In genomic region chr10:40256716-40257115, GRCm38 (mm10) we compare ENCODE assay signal across 8 mouse cellular contexts. TPM values are rescaled to one million over a fixed set of nuclear protein-coding genes. Genes with fewer than 3 reads are reported as not detected.
A peak's percentile ranks its signal among the peaks of the same experiment; 100 is the strongest.
DNase-seq lines count a peak whose midpoint lies in the region; ATAC-seq and TF ChIP-seq lines count a peak whose summit lies in the region.

No protein-coding gene starts in this region.

- peak overlapping the region; percentile 75 for H3K4me3 ChIP-seq in heart, adult 2 months
- H3K4me3 ChIP-seq in liver, embryonic 14.5 days (ENCODE audit: insufficient read depth in 1 of 2, low read depth in 2 of 2, low read length in 2 of 2) = peak overlapping the region; percentile 63 to 94
- peak overlapping the region; percentile 43; the same call in 1 of the 2 replicates for H3K4me3 ChIP-seq in testis, adult 2 months (ENCODE audit: control insufficient read depth, low read depth, low read length)

- WGBS in heart, adult 2 months = 3% methylated on average over 5 of the region's 5 CpGs
- 3% methylated on average over 5 of the region's 5 CpGs for WGBS in liver, embryonic 14.5 days (ENCODE audit: insufficient replicate concordance)

- no peaks in the 10 kb centered on the region for H3K9me3 ChIP-seq in liver, embryonic 14.5 days (ENCODE audit: control insufficient read depth, low read length)

- H3K79me2 ChIP-seq in heart, adult 2 months (replicated peaks; ENCODE audit: control insufficient read depth, insufficient read depth, low read length) = no peaks in the 10 kb centered on the region

- H3K27ac ChIP-seq in heart, adult 2 months = peak overlapping the region; percentile 91
- H3K27ac ChIP-seq in liver, embryonic 14.5 days = peak overlapping the region; percentile 91
- no peak overlapping the region; the same call in 1 of the 2 replicates for H3K27ac ChIP-seq in testis, adult 2 months (ENCODE audit: control insufficient read depth, insufficient read depth, low read depth, low read length)

- H3K36me3 ChIP-seq in heart, adult 2 months (ENCODE audit: control insufficient read depth, insufficient read depth, low read length) = no peaks in the 10 kb centered on the region
- no peaks in the 10 kb centered on the region; the same call in none of the 2 replicates for H3K36me3 ChIP-seq in liver, embryonic 14.5 days (replicated peaks; ENCODE audit: control insufficient read depth, insufficient read depth, low read depth)
- H3K36me3 ChIP-seq in testis, adult 2 months (ENCODE audit: control insufficient read depth, insufficient read depth, low read length) = no peaks in the 10 kb centered on the region

- TF ChIP-seq POLR2A in heart, adult 2 months (IDR thresholded peaks at IDR 0.05; ENCODE audit: insufficient read depth, low read depth, low read length) = no peak
- TF ChIP-seq POLR2A in testis, adult 2 months (IDR thresholded peaks at IDR 0.05; ENCODE audit: control insufficient read depth, low read depth, low read length) = no peak

- no peak for TF ChIP-seq CTCF in heart, adult 2 months (IDR thresholded peaks at IDR 0.05)
- no peak for TF ChIP-seq CTCF in liver, embryonic 14.5 days (IDR thresholded peaks at IDR 0.05; ENCODE audit: low read depth)
- no peak for TF ChIP-seq CTCF in testis, adult 2 months (IDR thresholded peaks at IDR 0.05; ENCODE audit: control insufficient read depth, insufficient read depth, insufficient replicate concordance, low read depth, low read length)

- TF ChIP-seq EP300 in heart, adult 2 months (IDR thresholded peaks at IDR 0.05; ENCODE audit: insufficient read depth, low read depth, low read length) = no peak
- no peak for TF ChIP-seq EP300 in liver, embryonic 14.5 days (IDR thresholded peaks at IDR 0.05; ENCODE audit: low read depth)

- intact Hi-C loops in heart, adult 2 months (cut with DNase I) = loop anchor here (1.0 to 10.0 kb wide), 2 partner anchors 9 to 618 kb away; partner anchors contain the start of gene Rpf2

- peak; percentile 44 for DNase-seq in 3134 (ENCODE audit: extremely low read depth, insufficient read length, low spot score)
- peak; percentile 71 to 88 for DNase-seq in adrenal gland, adult (ENCODE audit: inconsistent age in 2 of 2, low spot score in 1 of 2)
- DNase-seq in embryo, embryonic 9.5 days (ENCODE audit: extremely low spot score) = peak; percentile 73
- DNase-seq in heart, adult 2 months = peak; percentile 38 to 44
- peak; percentile 65 for DNase-seq in kidney, adult 18-20 months
- DNase-seq in liver, embryonic 14.5 days (ENCODE audit: low read depth in 3 of 3, low spot score in 3 of 3) = peak; percentile 62 to 69 (median 67)
- peak; percentile 61 for DNase-seq in neural tube, embryonic 10.5 days (ENCODE audit: extremely low spot score, low spot score)

- H3K9ac ChIP-seq in heart, adult 2 months (ENCODE audit: low read depth, low read length) = no peak overlapping the region
- peak overlapping the region; percentile 96 for H3K9ac ChIP-seq in liver, embryonic 14.5 days (replicated peaks)

- H3K4me1 ChIP-seq in heart, adult 2 months (ENCODE audit: control insufficient read depth, insufficient read depth, low read length) = peaks cover 4% of the 10 kb centered on the region
- H3K4me1 ChIP-seq in liver, embryonic 14.5 days (replicated peaks; ENCODE audit: control insufficient read depth in 2 of 2, insufficient read depth in 2 of 2, low read length in 1 of 2) = peaks cover 12 to 20% of the 10 kb centered on the region in 2 experiments
- peaks cover 3% of the 10 kb centered on the region for H3K4me1 ChIP-seq in testis, adult 2 months (ENCODE audit: control insufficient read depth, insufficient read depth, low read length)

- peak overlapping the region; percentile 99 for H3K4me2 ChIP-seq in liver, embryonic 14.5 days (ENCODE audit: low read depth)

- no peaks in the 10 kb centered on the region for H3K27me3 ChIP-seq in heart, adult 2 months (ENCODE audit: control insufficient read depth, insufficient read depth, low read length)
- no peaks in the 10 kb centered on the region for H3K27me3 ChIP-seq in liver, embryonic 14.5 days (ENCODE audit: control insufficient read depth, insufficient read depth, low read length)
- H3K27me3 ChIP-seq in testis, adult 2 months (ENCODE audit: control insufficient read depth, insufficient read depth, low read length) = no peaks in the 10 kb centered on the region

- ATAC-seq in liver, embryonic 14.5 days (ENCODE audit: insufficient read depth) = peak; percentile 21; the same call in 1 of the 2 replicates

RNA-seq across cellular contexts. Expression of gene Gtf3c6, which starts 1.2 kb away (rescaled TPM):
- total RNA-seq in heart, adult 2 months (2021) = 10 to 100 TPM; 21.0 to 23.9 TPM
- 10.5 and 17.4 TPM in 2 replicates for polyA plus RNA-seq in heart, adult 2 months (2012; rRNA removed)
- 7.7 and 15.1 TPM in 2 replicates for polyA plus RNA-seq in liver, embryonic 14.5 days (2012; rRNA removed)
- 31.6 and 34.1 TPM in 2 replicates for polyA plus RNA-seq in liver, embryonic 14.5 days (2014; fragmentation: Nextera tagmentation; extraction: Ambion mirVana)
- polyA plus RNA-seq in testis, adult 2 months (2012; rRNA removed) = 3.4 and 5.1 TPM in 2 replicates

RNA-seq across cellular contexts. Expression of gene Rpf2, which starts 9.9 kb away (rescaled TPM):
- 10 to 100 TPM in 1 of 2 experiments, 1 to 10 TPM in 1; 9.4 to 12.4 TPM for total RNA-seq in heart, adult 2 months (2021)
- 2.5 and 5.4 TPM in 2 replicates for polyA plus RNA-seq in heart, adult 2 months (2012; rRNA removed)
- 7.3 and 16.8 TPM in 2 replicates for polyA plus RNA-seq in liver, embryonic 14.5 days (2012; rRNA removed)
- 38.9 and 39.2 TPM in 2 replicates for polyA plus RNA-seq in liver, embryonic 14.5 days (2014; fragmentation: Nextera tagmentation; extraction: Ambion mirVana)
- polyA plus RNA-seq in testis, adult 2 months (2012; rRNA removed) = 14.6 and 15.8 TPM in 2 replicates

RNA-seq across cellular contexts. Expression of gene Amd1, which starts 45.3 kb away (rescaled TPM):
- total RNA-seq in heart, adult 2 months (2021) = 100 to 1,000 TPM in 1 of 2 experiments, 10 to 100 TPM in 1; 98.5 to 114 TPM
- polyA plus RNA-seq in heart, adult 2 months (2012; rRNA removed) = 26.1 and 83.2 TPM in 2 replicates
- polyA plus RNA-seq in liver, embryonic 14.5 days (2012; rRNA removed) = 33.5 and 48.1 TPM in 2 replicates
- 56.4 and 64.2 TPM in 2 replicates for polyA plus RNA-seq in liver, embryonic 14.5 days (2014; fragmentation: Nextera tagmentation; extraction: Ambion mirVana)
- polyA plus RNA-seq in testis, adult 2 months (2012; rRNA removed) = 17.9 and 18.8 TPM in 2 replicates
